In the genomic region with DNA sequence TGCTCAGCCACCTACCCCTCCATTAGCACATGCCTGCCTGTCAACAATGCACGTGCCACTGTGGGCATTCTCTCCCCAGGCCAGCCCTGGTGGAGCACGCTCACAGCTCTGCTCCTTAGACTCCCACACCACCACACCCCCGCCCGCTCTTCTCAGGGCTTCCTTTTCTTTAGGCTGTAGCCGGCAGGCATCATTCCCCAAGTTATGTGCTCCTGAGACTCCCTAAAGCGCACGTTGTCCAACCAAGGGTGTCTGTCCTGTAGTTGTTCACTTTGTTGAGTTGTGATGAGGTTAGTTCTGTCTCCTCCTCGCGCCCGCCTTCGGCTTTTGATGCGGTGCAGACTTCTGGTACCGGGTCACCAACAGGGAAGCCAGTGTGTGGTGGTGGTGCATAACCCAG, we compare ENCODE assay signal across 9 mouse cellular contexts.
DNase-seq lines count a peak whose midpoint lies in the region; ATAC-seq lines count a peak whose summit lies in the region.
"Had no signal": no experiment of that assay in that cellular context is flagged by ENCODE, and none has a peak within 500 bp of the region (broad histone marks: within the 10 kb centered on the region; RNA-seq: fewer than 3 reads in every experiment).

No protein-coding gene starts in this region.

- peak; percentile 65 for DNase-seq in forebrain, embryonic 10.5 days (ENCODE audit: extremely low spot score, low spot score)
- DNase-seq in retina, embryonic 14.5 days (ENCODE audit: low spot score) = peak; percentile 49
- no peak for DNase-seq in retina, postnatal 1 day
- DNase-seq in spleen, postnatal 36 days (ENCODE audit: low spot score in 2 of 2) = no peak
- no peak for DNase-seq in layer of hippocampus, postnatal 36 days

- 1% methylated on average over 13 of the region's 13 CpGs for WGBS in forebrain, embryonic 10.5 days
- WGBS in forebrain, embryonic 15.5 days = 2% methylated on average over 13 of the region's 13 CpGs
- 14% methylated on average over 13 of the region's 13 CpGs for WGBS in intestine, embryonic 16.5 days

- H3K27me3 ChIP-seq in forebrain, embryonic 10.5 days (ENCODE audit: poor library complexity, severe bottlenecking) = peaks cover 97% of the 10 kb centered on the region
- H3K27me3 ChIP-seq in forebrain, embryonic 15.5 days = peaks cover 85% of the 10 kb centered on the region
- peaks cover 39% of the 10 kb centered on the region for H3K27me3 ChIP-seq in intestine, embryonic 16.5 days (replicated peaks; ENCODE audit: control insufficient read depth, insufficient read depth, low read length)

- ATAC-seq in forebrain, embryonic 15.5 days (replicated peaks) = no peak
- no peak for ATAC-seq in intestine, embryonic 16.5 days
- no peak for ATAC-seq in inflammation-experienced regulatory T-cells, adult 6 months

- H3K27ac ChIP-seq in forebrain, embryonic 10.5 days = no peak overlapping the region; the same call in 1 of the 2 replicates
- no peak overlapping the region for H3K27ac ChIP-seq in forebrain, embryonic 15.5 days (replicated peaks)
- H3K27ac ChIP-seq in intestine, embryonic 16.5 days (ENCODE audit: low read length) = no peak overlapping the region
- H3K27ac ChIP-seq: liver, embryonic 14.5 days had no signal

- H3K9ac ChIP-seq in forebrain, embryonic 15.5 days (replicated peaks) = no peak overlapping the region
- H3K9ac ChIP-seq in intestine, embryonic 16.5 days (ENCODE audit: low read depth, low read length) = no peak overlapping the region
- H3K9ac ChIP-seq: liver, embryonic 14.5 days had no signal

- H3K4me3 ChIP-seq in forebrain, embryonic 10.5 days = peak overlapping the region; percentile 38
- no peak overlapping the region for H3K4me3 ChIP-seq in forebrain, embryonic 15.5 days
- no peak overlapping the region for H3K4me3 ChIP-seq in intestine, embryonic 16.5 days (ENCODE audit: low read length)

- no peaks in the 10 kb centered on the region for H3K9me3 ChIP-seq in forebrain, embryonic 10.5 days
- no peaks in the 10 kb centered on the region for H3K9me3 ChIP-seq in forebrain, embryonic 15.5 days
- H3K9me3 ChIP-seq in intestine, embryonic 16.5 days (ENCODE audit: control insufficient read depth, low read length) = no peaks in the 10 kb centered on the region

- peaks cover 84% of the 10 kb centered on the region for H3K4me1 ChIP-seq in forebrain, embryonic 10.5 days
- H3K4me1 ChIP-seq in forebrain, embryonic 15.5 days = peaks cover 30% of the 10 kb centered on the region
- H3K4me1 ChIP-seq in intestine, embryonic 16.5 days (ENCODE audit: control insufficient read depth, insufficient read depth, low read length) = peaks cover 29% of the 10 kb centered on the region

- no peak overlapping the region for H3K4me2 ChIP-seq in forebrain, embryonic 15.5 days (replicated peaks)
- H3K4me2 ChIP-seq in intestine, embryonic 16.5 days (ENCODE audit: low read depth, low read length) = peak overlapping the region; percentile 35

- H3K36me3 ChIP-seq in forebrain, embryonic 10.5 days (replicated peaks) = no peaks in the 10 kb centered on the region
- no peaks in the 10 kb centered on the region for H3K36me3 ChIP-seq in forebrain, embryonic 15.5 days
- H3K36me3 ChIP-seq in intestine, embryonic 16.5 days (ENCODE audit: control insufficient read depth, insufficient read depth, low read length) = no peaks in the 10 kb centered on the region

Comparison
In these comparisons a context has a peak if more than half of its experiments do, and no peak if none do; other contexts are left out.
1. DNase-seq: peak in forebrain, embryonic 10.5 days (single experiment) and retina, embryonic 14.5 days (single experiment); none in retina, postnatal 1 day (single experiment), spleen, postnatal 36 days (0 of 2) and layer of hippocampus, postnatal 36 days (0 of 2).